Mouse (Mus musculus) inflammation-experienced regulatory T-cells, adult 6 months (primary cell): ENCODE measurements around the gene Zfpm1. TPM values are rescaled to one million over a fixed set of nuclear protein-coding genes. Genes with fewer than 3 reads are reported as not detected.

Source experiments
- ATAC-seq: one replicate; pipeline ENCODE4 v1.8.0; 2017
- polyA plus RNA-seq, 3 experiments: library from polyadenylated mRNA; unstranded; fragments of 100-300 nt; shearing (Covaris generic); gene quantifications; one replicate each; pipeline ENCODE4 v1.2.1; 2017

Gene Zfpm1
- polyA plus RNA-seq, 3 experiments from 2014 or later: 0.65 to 2.6 (median 1.3) TPM

GRCm38 (mm10) chr8:122329553-122330239 is 47.8 kb downstream of the Zfpm1 start:
- ATAC-seq: no peak

- no peak for ATAC-seq
These were observed 48.6 kb downstream of the Zfpm1 start for GRCm38 (mm10) chr8:122330446-122331133.

GRCm38 (mm10) chr8:122331134-122331523 is 49.2 kb downstream of the Zfpm1 start:
- ATAC-seq: no peak

- ATAC-seq: peak; percentile 72
These were observed 51.0 kb downstream of the Zfpm1 start for GRCm38 (mm10) chr8:122332753-122333506.

GRCm38 (mm10) chr8:122333531-122333930 is 51.6 kb downstream of the Zfpm1 start:
- no peak for ATAC-seq

GRCm38 (mm10) chr8:122334791-122335490 is 53.0 kb downstream of the Zfpm1 start:
- no peak for ATAC-seq

GRCm38 (mm10) chr8:122335638-122336250 is 53.8 kb downstream of the Zfpm1 start:
- no peak for ATAC-seq

- ATAC-seq: no peak
These were observed 54.4 kb downstream of the Zfpm1 start for GRCm38 (mm10) chr8:122336251-122336910.

- no peak for ATAC-seq
These were observed 56.9 kb downstream of the Zfpm1 start for GRCm38 (mm10) chr8:122338852-122339251.

GRCm38 (mm10) chr8:122340761-122341160 is 58.8 kb downstream of the Zfpm1 start:
- ATAC-seq: no peak

- no peak for ATAC-seq
These were observed 59.8 kb downstream of the Zfpm1 start for GRCm38 (mm10) chr8:122341790-122342189.

- ATAC-seq: no peak
These were observed 60.4 kb downstream of the Zfpm1 start for GRCm38 (mm10) chr8:122342362-122342761.

- ATAC-seq: peak; percentile 73
These were observed 60.9 kb downstream of the Zfpm1 start for GRCm38 (mm10) chr8:122342806-122343209.

GRCm38 (mm10) chr8:122343341-122343740 is 61.4 kb downstream of the Zfpm1 start:
- ATAC-seq: no peak

- ATAC-seq: peak; percentile 54
These were observed 61.8 kb downstream of the Zfpm1 start for GRCm38 (mm10) chr8:122343758-122344157.

GRCm38 (mm10) chr8:122344219-122344618 is 62.3 kb downstream of the Zfpm1 start:
- ATAC-seq: no peak

- ATAC-seq: no peak
These were observed 63.5 kb downstream of the Zfpm1 start for GRCm38 (mm10) chr8:122345181-122346095.

- no peak for ATAC-seq
These were observed 66.0 kb downstream of the Zfpm1 start for GRCm38 (mm10) chr8:122347811-122348552.

- no peak for ATAC-seq
These were observed 67.7 kb downstream of the Zfpm1 start for GRCm38 (mm10) chr8:122349357-122350297.
